Mouse (Mus musculus) neural tube, embryonic 13.5 days (tissue): ENCODE results near the gene Hdac10. TPM values are rescaled to one million over a fixed set of nuclear protein-coding genes. Genes with fewer than 3 reads are reported as not detected.

Experiments
- ATAC-seq: fragments of 200-750 bp; cut with Nextera tagmentation; 2 replicates; pipeline ENCODE4 v1.8.0; 2017; ENCODE audit warnings: low read depth, mild to moderate bottlenecking, moderate TSS enrichment, moderate library complexity
- H3K27ac ChIP-seq: fragments of 300-500 bp; sonication (generic); replicated peaks from 2 replicates; pipeline ENCODE4 v1.5.1; 2015; ENCODE audit warnings: moderate library complexity, mild to moderate bottlenecking, inconsistent platforms
- H3K27me3 ChIP-seq: fragments of 300-500 bp; sonication (generic); 2 replicates; pipeline ENCODE4 v1.6.1; 2015; ENCODE audit warnings: mild to moderate bottlenecking, inconsistent platforms
- H3K36me3 ChIP-seq: fragments of 300-500 bp; sonication (generic); 2 replicates; pipeline ENCODE4 v1.6.1; 2015; ENCODE audit warnings: mild to moderate bottlenecking, inconsistent platforms
- H3K4me1 ChIP-seq: fragments of 300-500 bp; sonication (generic); replicated peaks from 2 replicates; pipeline ENCODE4 v1.6.1; 2015; ENCODE audit warnings: inconsistent platforms
- H3K4me2 ChIP-seq: fragments of 300-500 bp; sonication (generic); 2 replicates; pipeline ENCODE4 v1.6.1; 2015; ENCODE audit warnings: inconsistent platforms, mild to moderate bottlenecking, moderate library complexity
- H3K4me3 ChIP-seq: fragments of 300-500 bp; sonication (generic); 2 replicates; pipeline ENCODE4 v1.5.1; 2015; ENCODE audit warnings: mild to moderate bottlenecking, inconsistent platforms
- H3K9ac ChIP-seq: fragments of 300-500 bp; sonication (generic); 2 replicates; pipeline ENCODE4 v1.6.1; 2015; ENCODE audit warnings: moderate library complexity, mild to moderate bottlenecking, inconsistent platforms
- H3K9me3 ChIP-seq: fragments of 300-500 bp; sonication (generic); 2 replicates; pipeline ENCODE4 v1.6.1; 2016; ENCODE audit warnings: inconsistent platforms
- whole genome bisulfite sequencing: fragments of 180-500 bp; shearing (Covaris S2); methylation state at CpG from one replicate; pipeline ENCODE4 v1.1.7; 2015; 5-methylcytosine and 5-hydroxymethylcytosine counted together
- polyA plus RNA-seq: library from polyadenylated mRNA; unstranded; fragments of >200 nt; fragmentation: Nextera tagmentation; extraction: Ambion mirVana; gene quantifications from 2 replicates; pipeline ENCODE4 v1.2.1, GENCODE M21; 2015

Hdac10 gene
- polyA plus RNA-seq, 1 experiment from 2014 or later = 26.7 TPM

DNA sequence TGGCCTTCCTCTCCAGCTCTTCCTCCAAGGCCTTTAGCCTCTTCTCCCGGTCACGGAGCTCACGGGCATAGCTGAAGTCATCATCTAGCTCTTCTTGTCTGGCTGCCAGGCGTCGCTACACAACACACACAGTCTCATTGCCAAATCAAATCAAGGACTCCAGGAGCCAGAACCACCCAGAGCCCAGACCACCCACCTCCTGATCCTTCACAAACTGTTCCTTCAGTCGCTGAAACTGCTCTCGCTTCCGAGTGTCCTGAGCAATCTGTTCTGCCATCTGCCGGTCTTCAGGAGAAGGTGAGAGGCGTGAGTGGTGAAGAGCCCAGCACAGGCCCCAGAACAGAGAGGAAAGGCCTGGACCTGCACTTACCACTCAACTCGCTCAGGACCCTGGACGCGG lies 22.4 kb downstream of the Hdac10 start:
- Histone ChIP-seq H3K27me3 (no peaks in the 10 kb centered on the region), H3K4me1 (no peaks in the 10 kb centered on the region), H3K9me3 (no peaks in the 10 kb centered on the region), H3K36me3 (peaks cover 100% of the 10 kb centered on the region), H3K4me3 (no peak overlapping the region), H3K27ac (no peak overlapping the region), H3K9ac (no peak overlapping the region), H3K4me2 (no peak overlapping the region)
- ATAC-seq = no peak
- 90% methylated on average over 13 of the region's 13 CpGs for WGBS

GRCm38 (mm10) chr15:89104425-89104824 lies 24.1 kb downstream of the Hdac10 start:
- H3K9ac ChIP-seq = no peak overlapping the region
- 95% methylated on average over 8 of the region's 8 CpGs for WGBS
- H3K4me3 ChIP-seq = no peak overlapping the region
- H3K4me1 ChIP-seq = no peaks in the 10 kb centered on the region
- H3K36me3 ChIP-seq = peaks cover 100% of the 10 kb centered on the region
- ATAC-seq = no peak
- H3K27ac ChIP-seq = no peak overlapping the region
- no peak overlapping the region for H3K4me2 ChIP-seq
- H3K27me3 ChIP-seq = no peaks in the 10 kb centered on the region
- no peaks in the 10 kb centered on the region for H3K9me3 ChIP-seq

GRCm38 (mm10) chr15:89103921-89104320 lies 24.6 kb downstream of the Hdac10 start:
- Histone ChIP-seq H3K4me2 (no peak overlapping the region), H3K4me1 (no peaks in the 10 kb centered on the region), H3K4me3 (no peak overlapping the region), H3K9ac (no peak overlapping the region), H3K27ac (no peak overlapping the region), H3K9me3 (no peaks in the 10 kb centered on the region), H3K27me3 (no peaks in the 10 kb centered on the region), H3K36me3 (peaks cover 100% of the 10 kb centered on the region)
- 85% methylated on average over 10 of the region's 10 CpGs for WGBS
- ATAC-seq = no peak

GRCm38 (mm10) chr15:89102646-89103045 lies 25.9 kb downstream of the Hdac10 start:
- no peaks in the 10 kb centered on the region for H3K9me3 ChIP-seq
- 85% methylated on average over 5 of the region's 5 CpGs for WGBS
- H3K4me3 ChIP-seq = no peak overlapping the region
- H3K27ac ChIP-seq = no peak overlapping the region
- H3K36me3 ChIP-seq = peaks cover 100% of the 10 kb centered on the region
- no peak overlapping the region for H3K4me2 ChIP-seq
- no peaks in the 10 kb centered on the region for H3K4me1 ChIP-seq
- H3K9ac ChIP-seq = no peak overlapping the region
- no peaks in the 10 kb centered on the region for H3K27me3 ChIP-seq
- no peak for ATAC-seq

DNA sequence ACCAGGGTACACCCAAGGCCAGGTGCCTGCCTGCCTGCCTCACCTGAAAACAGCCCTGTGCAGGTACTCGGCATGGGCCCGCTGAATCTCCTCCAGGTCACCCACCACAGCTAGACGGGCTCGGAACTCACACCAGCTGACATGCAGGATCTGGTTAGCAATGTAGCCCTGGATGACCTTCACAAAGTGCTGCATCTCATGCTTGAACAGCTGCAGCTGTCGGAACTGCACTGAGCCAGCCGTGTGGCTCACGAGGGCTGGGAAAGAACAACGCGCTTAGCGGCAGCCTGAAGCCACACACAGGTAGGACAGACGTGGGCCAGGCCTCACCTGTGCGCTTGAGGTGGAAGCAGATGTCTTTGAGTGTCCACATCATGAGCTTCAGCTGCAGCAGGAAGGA lies 27.7 kb downstream of the Hdac10 start:
- H3K4me3 ChIP-seq = no peak overlapping the region
- no peaks in the 10 kb centered on the region for H3K27me3 ChIP-seq
- H3K27ac ChIP-seq = no peak overlapping the region
- 90% methylated on average over 12 of the region's 12 CpGs for WGBS
- H3K9ac ChIP-seq = no peak overlapping the region
- H3K9me3 ChIP-seq = no peaks in the 10 kb centered on the region
- H3K4me2 ChIP-seq = no peak overlapping the region
- ATAC-seq = no peak
- H3K4me1 ChIP-seq = no peaks in the 10 kb centered on the region
- peaks cover 100% of the 10 kb centered on the region for H3K36me3 ChIP-seq

GRCm38 (mm10) chr15:89098616-89099015 lies 29.9 kb downstream of the Hdac10 start:
- H3K27ac ChIP-seq = no peak overlapping the region
- H3K4me2 ChIP-seq = no peak overlapping the region
- no peak for ATAC-seq
- no peak overlapping the region for H3K4me3 ChIP-seq
- H3K9me3 ChIP-seq = no peaks in the 10 kb centered on the region
- H3K27me3 ChIP-seq = no peaks in the 10 kb centered on the region
- 88% methylated on average over 7 of the region's 7 CpGs for WGBS
- H3K36me3 ChIP-seq = peaks cover 100% of the 10 kb centered on the region
- no peaks in the 10 kb centered on the region for H3K4me1 ChIP-seq
- no peak overlapping the region for H3K9ac ChIP-seq

GRCm38 (mm10) chr15:89097450-89097849 lies 31.1 kb downstream of the Hdac10 start:
- H3K4me1 ChIP-seq = no peaks in the 10 kb centered on the region
- H3K9ac ChIP-seq = no peak overlapping the region
- no peak overlapping the region for H3K4me2 ChIP-seq
- no peak overlapping the region for H3K4me3 ChIP-seq
- 93% methylated on average over 5 of the region's 5 CpGs for WGBS
- ATAC-seq = no peak
- H3K27ac ChIP-seq = no peak overlapping the region
- no peaks in the 10 kb centered on the region for H3K27me3 ChIP-seq
- H3K9me3 ChIP-seq = no peaks in the 10 kb centered on the region
- peaks cover 100% of the 10 kb centered on the region for H3K36me3 ChIP-seq

- WGBS = 84% methylated on average over 5 of the region's 5 CpGs
- Histone ChIP-seq H3K9me3 (no peaks in the 10 kb centered on the region), H3K27me3 (no peaks in the 10 kb centered on the region), H3K4me1 (peaks cover 24% of the 10 kb centered on the region), H3K4me3 (no peak overlapping the region), H3K36me3 (peaks cover 63% of the 10 kb centered on the region), H3K27ac (no peak overlapping the region), H3K4me2 (no peak overlapping the region), H3K9ac (no peak overlapping the region)
- ATAC-seq = no peak
Measured at GRCm38 (mm10) chr15:89092181-89092580, 36.3 kb downstream of the Hdac10 start.

- Histone ChIP-seq H3K9me3 (no peaks in the 10 kb centered on the region), H3K4me2 (peak overlapping the region; percentile 88), H3K9ac (peak overlapping the region; percentile 98), H3K36me3 (peaks cover 62% of the 10 kb centered on the region), H3K27me3 (no peaks in the 10 kb centered on the region), H3K4me3 (no peak overlapping the region; the same call in 1 of the 2 replicates), H3K4me1 (peaks cover 24% of the 10 kb centered on the region), H3K27ac (no peak overlapping the region)
- no peak for ATAC-seq
- 82% methylated on average over 4 of the region's 4 CpGs for WGBS
Measured at GRCm38 (mm10) chr15:89090662-89091061, 37.8 kb downstream of the Hdac10 start.

- peak; percentile 75 for ATAC-seq
- H3K4me1 ChIP-seq = peaks cover 24% of the 10 kb centered on the region
- peak overlapping the region; percentile 82 for H3K27ac ChIP-seq
- no peaks in the 10 kb centered on the region for H3K27me3 ChIP-seq
- peak overlapping the region; percentile 88 for H3K4me2 ChIP-seq
- no peaks in the 10 kb centered on the region for H3K9me3 ChIP-seq
- H3K4me3 ChIP-seq = peak overlapping the region; percentile 97
- WGBS = 4% methylated on average over 64 of the region's 68 CpGs
- H3K36me3 ChIP-seq = peaks cover 62% of the 10 kb centered on the region
- peak overlapping the region; percentile 98 for H3K9ac ChIP-seq
Measured at GRCm38 (mm10) chr15:89089248-89090051, 39.0 kb downstream of the Hdac10 start.

DNA sequence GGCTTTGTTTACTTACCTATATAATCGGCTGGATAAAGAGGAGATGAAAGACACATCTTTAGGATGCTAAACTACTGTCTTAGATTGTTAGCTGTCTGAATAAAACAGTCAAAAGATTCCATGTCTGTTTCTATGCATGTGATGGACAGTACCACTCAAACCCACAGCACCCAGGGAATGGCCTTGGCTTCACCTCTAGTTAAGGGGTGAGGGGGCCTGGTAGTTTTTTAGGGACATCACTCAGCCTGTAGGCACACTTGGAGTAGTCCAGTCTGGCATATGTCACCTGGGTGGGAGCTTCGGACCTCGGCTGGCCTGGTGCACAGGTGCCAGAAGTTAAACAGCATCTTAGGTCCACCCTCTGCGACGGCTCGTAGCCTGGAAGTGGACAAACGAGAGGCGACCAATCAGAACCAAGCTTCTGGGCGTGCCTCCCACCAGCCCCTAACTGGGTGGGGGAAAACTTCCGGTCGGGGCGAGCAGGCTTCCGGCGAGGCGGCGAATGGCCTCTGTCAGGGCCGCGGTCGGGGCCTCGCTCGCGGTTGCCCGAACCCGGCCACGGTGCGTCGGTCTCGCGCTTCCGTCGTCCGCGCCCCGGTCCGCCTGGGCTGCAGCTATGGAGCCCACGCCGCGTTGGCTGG lies 39.8 kb downstream of the Hdac10 start, which contains the start of gene Selenoo:
TSS of gene Selenoo (plus strand) at position 478 of the 641 bp plus-strand sequence.
- WGBS = 3% methylated on average over 38 of the region's 38 CpGs
- peak; percentile 91 for ATAC-seq
- H3K36me3 ChIP-seq = peaks cover 62% of the 10 kb centered on the region

GRCm38 (mm10) chr15:89084826-89085225 lies 43.7 kb downstream of the Hdac10 start:
- Histone ChIP-seq H3K27me3 (no peaks in the 10 kb centered on the region), H3K4me1 (peaks cover 13% of the 10 kb centered on the region), H3K4me3 (no peak overlapping the region), H3K36me3 (peaks cover 68% of the 10 kb centered on the region), H3K4me2 (no peak overlapping the region), H3K9ac (no peak overlapping the region), H3K27ac (no peak overlapping the region), H3K9me3 (no peaks in the 10 kb centered on the region)
- WGBS = 98% methylated on average over 2 of the region's 2 CpGs
- ATAC-seq = no peak

More for the DNA sequence above, 39.8 kb downstream of the Hdac10 start, which contains the start of gene Selenoo:
- Histone ChIP-seq H3K27ac (peak within 1 kb of the TSS; percentile 82), H3K9ac (peak within 1 kb of the TSS; percentile 98), H3K4me2 (peak within 1 kb of the TSS; percentile 88), H3K4me1 (peaks cover 24% of the 10 kb centered on the region), H3K4me3 (peak within 1 kb of the TSS; percentile 97), H3K9me3 (no peaks in the 10 kb centered on the region), H3K27me3 (no peaks in the 10 kb centered on the region)
